Comparison of ENCODE assay signal across 12 mouse cellular contexts in the genomic region with DNA sequence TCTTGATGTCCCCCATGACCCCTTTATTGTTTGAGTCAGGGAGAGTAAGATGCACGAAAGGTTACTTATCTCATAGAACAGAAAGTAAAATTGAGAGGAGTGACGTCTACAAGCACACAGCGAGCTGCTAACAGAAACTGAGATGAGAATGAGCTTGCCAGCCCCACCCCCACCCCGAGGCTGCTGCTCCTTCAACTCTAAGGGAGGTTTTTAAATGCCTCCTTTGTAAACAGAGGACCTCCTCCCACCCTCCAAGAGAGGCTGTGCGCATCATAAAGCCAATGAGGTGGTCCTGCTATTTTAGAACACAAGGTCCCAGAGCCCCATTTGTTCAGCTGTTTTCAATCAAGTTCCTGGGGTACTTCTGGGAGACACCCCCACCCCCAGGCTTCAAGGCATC. TPM values are rescaled to one million over a fixed set of nuclear protein-coding genes. Genes with fewer than 3 reads are reported as not detected.
DNase-seq lines count a peak whose midpoint lies in the region; ATAC-seq and TF ChIP-seq lines count a peak whose summit lies in the region.
"Had no signal": no experiment of that assay in that cellular context is flagged by ENCODE, and none has a peak within 500 bp of the region (broad histone marks: within the 10 kb centered on the region; RNA-seq: fewer than 3 reads in every experiment).

No protein-coding gene starts in this region.

- H3K9me3 ChIP-seq in heart, embryonic 13.5 days, result no peaks in the 10 kb centered on the region
- H3K9me3 ChIP-seq in embryonic facial prominence, embryonic 10.5 days, result no peaks in the 10 kb centered on the region
- H3K9me3 ChIP-seq in limb, embryonic 14.5 days (ENCODE audit: control insufficient read depth, low read length), result no peaks in the 10 kb centered on the region
- H3K9me3 ChIP-seq in lung, postnatal 0 days (ENCODE audit: low read length), result no peaks in the 10 kb centered on the region

- no peak for DNase-seq in heart, adult 11 months
- DNase-seq in embryonic facial prominence, embryonic 10.5 days (ENCODE audit: low spot score), result peak; percentile 57
- DNase-seq in limb, embryonic 14.5 days (ENCODE audit: low spot score), result no peak
- DNase-seq in ovary, postnatal 10 days (ENCODE audit: low spot score), result no peak
- DNase-seq in layer of hippocampus, postnatal 25 days (ENCODE audit: extremely low spot score in 1 of 2, low spot score in 1 of 2), result no peak
- DNase-seq in lung, postnatal 0 days (ENCODE audit: low spot score), result no peak
- DNase-seq: kidney, postnatal 14 days had no signal

- H3K27me3 ChIP-seq in heart, embryonic 13.5 days (replicated peaks), result no peaks in the 10 kb centered on the region
- no peaks in the 10 kb centered on the region for H3K27me3 ChIP-seq in embryonic facial prominence, embryonic 10.5 days (replicated peaks; ENCODE audit: low read depth, poor library complexity, severe bottlenecking)
- no peaks in the 10 kb centered on the region for H3K27me3 ChIP-seq in limb, embryonic 14.5 days (ENCODE audit: control insufficient read depth, insufficient read depth, low read length)
- no peaks in the 10 kb centered on the region for H3K27me3 ChIP-seq in lung, postnatal 0 days (replicated peaks; ENCODE audit: insufficient read depth, low read length)

- no peak for TF ChIP-seq EP300 in lung, postnatal 0 days (IDR thresholded peaks at IDR 0.05)

- H3K9ac ChIP-seq in heart, embryonic 13.5 days, result no peak overlapping the region
- no peak overlapping the region for H3K9ac ChIP-seq in limb, embryonic 14.5 days (ENCODE audit: low read depth, low read length, severe bottlenecking)
- H3K9ac ChIP-seq in lung, postnatal 0 days (replicated peaks; ENCODE audit: low read depth), result no peak overlapping the region

- peak overlapping the region; percentile 16; the same call in 1 of the 2 replicates for H3K4me2 ChIP-seq in heart, embryonic 13.5 days
- no peak overlapping the region; the same call in 1 of the 2 replicates for H3K4me2 ChIP-seq in limb, embryonic 14.5 days (replicated peaks; ENCODE audit: low read depth, low read length, severe bottlenecking)
- H3K4me2 ChIP-seq in lung, postnatal 0 days (replicated peaks; ENCODE audit: low read depth, low read length), result no peak overlapping the region

- WGBS in heart, embryonic 13.5 days, result 22% methylated on average over 5 of the region's 5 CpGs
- 11% methylated on average over 5 of the region's 5 CpGs for WGBS in embryonic facial prominence, embryonic 10.5 days
- 13% methylated on average over 5 of the region's 5 CpGs for WGBS in limb, embryonic 14.5 days
- WGBS in lung, postnatal 0 days, result 24% methylated on average over 5 of the region's 5 CpGs

- ATAC-seq in heart, embryonic 13.5 days (ENCODE audit: extremely low read depth, insufficient number of reproducible peaks, low FRiP score, low TSS enrichment), result no peak
- peak; percentile 96 for ATAC-seq in CD4-positive, CD25-positive, alpha-beta regulatory T cell, adult 4 months
- ATAC-seq in limb, embryonic 14.5 days (ENCODE audit: low FRiP score, low read depth), result 0 out of 2 replicates have a peak, but pooled peaks have one; percentile 24
- ATAC-seq in lung, postnatal 0 days, result no peak
- ATAC-seq: midbrain, embryonic 16.5 days had no signal

- no peak for TF ChIP-seq CTCF in lung, postnatal 0 days (IDR thresholded peaks at IDR 0.05)

- no peak overlapping the region for H3K27ac ChIP-seq in heart, embryonic 13.5 days (replicated peaks)
- peak overlapping the region; percentile 72 for H3K27ac ChIP-seq in embryonic facial prominence, embryonic 10.5 days (replicated peaks)
- H3K27ac ChIP-seq in limb, embryonic 14.5 days (replicated peaks; ENCODE audit: low read depth, low read length), result no peak overlapping the region
- no peak overlapping the region for H3K27ac ChIP-seq in lung, postnatal 0 days (ENCODE audit: low read length)

- H3K4me1 ChIP-seq in heart, embryonic 13.5 days, result peaks cover 42% of the 10 kb centered on the region
- H3K4me1 ChIP-seq in embryonic facial prominence, embryonic 10.5 days, result peaks cover 48% of the 10 kb centered on the region
- peaks cover 33% of the 10 kb centered on the region for H3K4me1 ChIP-seq in limb, embryonic 14.5 days (ENCODE audit: control insufficient read depth, insufficient read depth, low read length)
- peaks cover 18% of the 10 kb centered on the region; the same call in 1 of the 2 replicates for H3K4me1 ChIP-seq in lung, postnatal 0 days (ENCODE audit: insufficient read depth, low read depth, low read length)

- H3K4me3 ChIP-seq in heart, embryonic 13.5 days, result no peak overlapping the region
- no peak overlapping the region for H3K4me3 ChIP-seq in embryonic facial prominence, embryonic 10.5 days
- H3K4me3 ChIP-seq in limb, embryonic 14.5 days (replicated peaks; ENCODE audit: low read length), result no peak overlapping the region
- no peak overlapping the region for H3K4me3 ChIP-seq in lung, postnatal 0 days (ENCODE audit: low read depth, low read length)

- no peaks in the 10 kb centered on the region for H3K36me3 ChIP-seq in heart, embryonic 13.5 days
- no peaks in the 10 kb centered on the region for H3K36me3 ChIP-seq in embryonic facial prominence, embryonic 10.5 days (replicated peaks)
- no peaks in the 10 kb centered on the region for H3K36me3 ChIP-seq in limb, embryonic 14.5 days (ENCODE audit: control insufficient read depth, insufficient read depth, low read length)
- H3K36me3 ChIP-seq in lung, postnatal 0 days (ENCODE audit: insufficient read depth, low read length), result no peaks in the 10 kb centered on the region

- TF ChIP-seq POLR2A in limb, embryonic 14.5 days (IDR thresholded peaks at IDR 0.05; ENCODE audit: borderline replicate concordance, extremely low read depth, insufficient read depth, insufficient read length), result no peak

RNA-seq across cellular contexts. Expression of gene Cdc42ep4, which starts 11.8 kb away (rescaled TPM):
- 24.0 and 26.1 TPM in 2 replicates for polyA plus RNA-seq in heart, embryonic 13.5 days (2015; fragmentation: Nextera tagmentation; extraction: Ambion mirVana)
- polyA plus RNA-seq in CD4-positive, CD25-positive, alpha-beta regulatory T cell, adult 4 months (2017; shearing (Covaris generic)), result 1 to 10 TPM; 2.1 to 2.3 TPM
- polyA plus RNA-seq in embryonic facial prominence, embryonic 10.5 days (2016; fragmentation: Nextera tagmentation; extraction: Ambion mirVana), result 117 TPM in 2 replicates
- polyA plus RNA-seq in limb, embryonic 14.5 days (2012; rRNA removed), result 47.3 and 61.4 TPM in 2 replicates
- polyA plus RNA-seq in limb, embryonic 14.5 days (2014; fragmentation: Nextera tagmentation; extraction: Ambion mirVana), result 49.6 and 57.3 TPM in 2 replicates
- 10 to 100 TPM; 41.4 to 41.8 TPM for total RNA-seq in layer of hippocampus, postnatal 25 days (2021)
- 92.8 and 116 TPM in 2 replicates for polyA plus RNA-seq in lung, postnatal 0 days (2015; fragmentation: Nextera tagmentation; extraction: Ambion mirVana)

RNA-seq across cellular contexts. Expression of gene Cpsf4l, which starts 53.6 kb away (rescaled TPM):
- polyA plus RNA-seq in heart, embryonic 13.5 days (2015; fragmentation: Nextera tagmentation; extraction: Ambion mirVana), result 0.24 TPM in 1 of 2 replicates, not detected in the other
- polyA plus RNA-seq in CD4-positive, CD25-positive, alpha-beta regulatory T cell, adult 4 months (2017; shearing (Covaris generic)), result 1 to 10 TPM in 1 of 2 experiments, not detected in 1; 1.0 TPM
- polyA plus RNA-seq in embryonic facial prominence, embryonic 10.5 days (2016; fragmentation: Nextera tagmentation; extraction: Ambion mirVana), result 0.34 and 0.69 TPM in 2 replicates
- polyA plus RNA-seq in limb, embryonic 14.5 days (2012; rRNA removed), result 0.88 and 1.3 TPM in 2 replicates
- 1.2 and 1.3 TPM in 2 replicates for polyA plus RNA-seq in limb, embryonic 14.5 days (2014; fragmentation: Nextera tagmentation; extraction: Ambion mirVana)
- under 1 TPM in 1 of 2 experiments, not detected in 1; 0.22 TPM for total RNA-seq in layer of hippocampus, postnatal 25 days (2021)
- 0.17 and 0.25 TPM in 2 replicates for polyA plus RNA-seq in lung, postnatal 0 days (2015; fragmentation: Nextera tagmentation; extraction: Ambion mirVana)
- total RNA-seq: left cerebral cortex, postnatal 10 days had no signal
- polyA plus RNA-seq: spleen, adult 2 months had no signal

Comparison
In these comparisons a context has a peak if more than half of its experiments do, and no peak if none do; other contexts are left out.
1. ATAC-seq: peak in CD4-positive, CD25-positive, alpha-beta regulatory T cell, adult 4 months (single experiment) and limb, embryonic 14.5 days (single experiment); none in heart, embryonic 13.5 days (single experiment) and lung, postnatal 0 days (single experiment).